Mouse (Mus musculus) ovary, postnatal 10 days (tissue): ENCODE data around the gene Vps13a.

Experiments
- DNase-seq: peaks from one replicate; pipeline ENCODE4 v3.0.0; 2022; ENCODE audit warnings: low spot score

The Vps13a gene

DNA sequence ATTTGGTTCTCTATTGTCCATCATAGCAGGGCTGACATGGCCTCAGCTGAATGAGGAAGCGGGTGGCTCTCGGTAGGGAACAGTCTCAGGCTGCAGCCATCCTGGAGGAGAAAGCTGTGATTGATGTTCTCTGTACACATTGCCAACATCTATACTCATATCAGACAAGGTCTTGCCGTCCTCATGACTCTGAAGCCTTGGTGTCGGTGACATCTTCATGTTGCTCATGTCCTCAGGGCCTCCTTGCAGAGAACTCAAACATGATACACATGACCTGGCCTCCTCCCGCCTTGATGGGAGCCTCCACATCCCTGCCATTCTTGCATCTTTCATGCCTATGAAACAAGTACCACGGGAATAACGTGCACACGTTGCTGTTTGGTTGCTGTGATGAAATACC is 200.2 kb downstream of the Vps13a start:
- DNase-seq: no peak

DNA sequence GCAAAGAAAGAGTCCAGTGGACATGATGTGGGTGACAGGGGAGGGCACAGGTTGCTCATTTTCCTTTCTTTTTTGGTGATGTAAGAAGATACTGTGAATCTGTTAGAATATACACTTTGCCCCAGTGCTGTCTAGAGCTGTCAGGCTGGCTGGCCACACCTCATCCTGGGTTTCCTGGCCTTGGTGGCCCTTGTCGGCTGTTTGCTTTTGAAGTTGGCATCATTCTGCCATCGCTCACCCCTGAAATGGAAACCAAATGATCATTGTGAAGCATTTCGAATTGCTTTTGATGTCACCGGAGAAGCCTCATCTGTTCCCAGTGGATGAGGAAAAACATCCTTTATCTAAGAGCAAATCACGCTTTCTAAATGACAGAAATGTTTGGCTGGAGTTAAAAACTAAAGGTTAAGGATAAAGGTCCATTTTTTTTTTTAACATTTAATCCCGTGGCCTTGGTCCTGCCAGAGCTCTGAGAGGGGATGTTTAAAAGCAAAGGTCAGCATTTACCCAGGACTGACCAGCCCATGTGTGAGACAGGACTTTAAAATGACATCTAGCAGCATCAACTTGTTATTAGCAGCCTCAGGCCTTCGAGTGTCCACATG is 201.0 kb downstream of the Vps13a start:
- DNase-seq: no peak

DNA sequence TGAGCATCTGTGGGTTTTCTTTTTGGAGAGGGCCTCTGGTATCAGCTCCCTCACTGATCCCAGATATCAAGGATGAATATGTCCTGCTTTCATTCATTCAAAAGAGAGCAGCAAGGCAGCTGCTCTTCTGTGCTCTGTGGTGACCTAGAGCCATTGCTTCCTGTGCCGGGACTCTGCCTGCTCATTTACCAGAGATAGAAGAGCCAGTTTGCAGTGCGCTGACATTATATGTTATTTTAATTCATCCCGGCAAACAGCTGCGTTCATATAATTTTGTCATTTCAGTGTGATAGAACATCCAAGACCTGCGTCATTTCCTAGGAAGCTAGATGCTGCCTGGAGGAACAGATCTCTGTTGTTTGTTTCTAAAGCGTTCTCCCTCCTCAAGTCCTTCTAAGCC is 203.9 kb downstream of the Vps13a start:
- DNase-seq: no peak
